26 mouse cellular contexts compared by ENCODE assay signal in the genomic region with DNA sequence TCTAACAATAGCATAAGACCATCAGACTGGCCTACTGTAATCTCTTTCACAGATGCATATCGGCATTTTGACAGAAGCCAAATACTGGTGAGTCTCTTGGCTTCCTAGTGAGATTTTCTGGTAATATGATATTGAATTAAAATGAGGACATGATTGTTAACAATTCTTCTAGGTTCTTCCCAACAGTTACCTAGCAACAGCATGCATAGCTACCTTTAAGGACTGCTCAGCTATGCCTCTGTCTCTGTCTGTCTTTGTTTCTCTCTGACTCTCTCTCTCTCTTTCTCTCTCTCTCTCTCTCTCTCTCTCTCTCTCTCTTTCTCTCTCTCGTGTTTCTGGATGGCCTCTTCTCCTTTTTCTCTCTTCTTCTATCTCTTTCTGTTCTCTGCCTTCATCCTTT.
"Had no signal": no experiment of that assay in that cellular context is flagged by ENCODE, and none has a peak within 500 bp of the region (broad histone marks: within the 10 kb centered on the region; RNA-seq: fewer than 3 reads in every experiment).

No protein-coding gene starts in this region.

- H3K4me3 ChIP-seq: gastrocnemius, adult 2 months; heart, embryonic 10.5 days; heart, embryonic 12.5 days; hindbrain, embryonic 10.5 days; hindbrain, embryonic 13.5 days; hindbrain, embryonic 15.5 days; intestine, embryonic 15.5 days; layer of hippocampus, adult 2 months; left cerebral cortex, adult 2 months; limb, embryonic 10.5 days; limb, embryonic 12.5 days; liver, embryonic 13.5 days had no signal

- H3K9me3 ChIP-seq: heart, embryonic 10.5 days; heart, embryonic 12.5 days; hindbrain, embryonic 10.5 days; hindbrain, embryonic 13.5 days; hindbrain, embryonic 15.5 days; intestine, embryonic 15.5 days; limb, embryonic 10.5 days; limb, embryonic 12.5 days; liver, embryonic 13.5 days had no signal

- H3K4me2 ChIP-seq: heart, embryonic 12.5 days; hindbrain, embryonic 13.5 days; hindbrain, embryonic 15.5 days; intestine, embryonic 15.5 days; limb, embryonic 12.5 days; liver, embryonic 11.5 days; liver, embryonic 13.5 days had no signal

- H3K4me1 ChIP-seq: heart, embryonic 10.5 days; heart, embryonic 12.5 days; hindbrain, embryonic 10.5 days; hindbrain, embryonic 13.5 days; hindbrain, embryonic 15.5 days; intestine, embryonic 15.5 days; limb, embryonic 10.5 days; limb, embryonic 12.5 days; liver, embryonic 13.5 days had no signal

- H3K27ac ChIP-seq: gastrocnemius, adult 2 months; heart, embryonic 10.5 days; hindbrain, embryonic 10.5 days; hindbrain, embryonic 13.5 days; hindbrain, embryonic 15.5 days; intestine, embryonic 15.5 days; layer of hippocampus, adult 2 months; left cerebral cortex, adult 2 months; limb, embryonic 10.5 days; limb, embryonic 12.5 days; liver, embryonic 13.5 days had no signal

- H3K27me3 ChIP-seq: heart, embryonic 12.5 days; hindbrain, embryonic 13.5 days; hindbrain, embryonic 15.5 days; intestine, embryonic 15.5 days; limb, embryonic 12.5 days; liver, embryonic 13.5 days had no signal

- ATAC-seq: inflammation-experienced regulatory T-cells, adult 6 months; intestine, embryonic 15.5 days; intestine, postnatal 0 days had no signal

- H3K9ac ChIP-seq: heart, embryonic 12.5 days; hindbrain, embryonic 13.5 days; hindbrain, embryonic 15.5 days; intestine, embryonic 15.5 days; limb, embryonic 12.5 days; liver, embryonic 13.5 days had no signal

- DNase-seq: gastrocnemius, adult 2 months; gastrocnemius, postnatal 10 days; gastrocnemius, postnatal 25 days; heart, adult 18-20 months; heart, postnatal 10 days; heart, postnatal 4 days; kidney, adult 18-20 months; kidney, adult 8-10 months; kidney, postnatal 10 days; kidney, postnatal 25 days; kidney, postnatal 4 days; liver; liver, embryonic 13.5 days had no signal

- H3K36me3 ChIP-seq: heart, embryonic 10.5 days; heart, embryonic 12.5 days; hindbrain, embryonic 10.5 days; hindbrain, embryonic 13.5 days; hindbrain, embryonic 15.5 days; intestine, embryonic 15.5 days; limb, embryonic 10.5 days; limb, embryonic 12.5 days; liver, embryonic 13.5 days had no signal
